Mouse (Mus musculus) lung, postnatal 0 days (tissue): Measurements from ENCODE around the gene Tspan17. TPM values are rescaled to one million over a fixed set of nuclear protein-coding genes. Genes with fewer than 3 reads are reported as not detected.

ENCODE experiments used
- ATAC-seq: fragments of 200-750 bp; cut with Nextera tagmentation; 2 replicates; pipeline ENCODE4 v1.8.0; 2017; ENCODE audit warnings: moderate library complexity
- DNase-seq: peaks from one replicate; pipeline ENCODE4 v3.0.0-alpha.2; 2016; ENCODE audit warnings: low spot score
- H3K27ac ChIP-seq: fragments of 300-500 bp; sonication (generic); 2 replicates; pipeline ENCODE4 v1.5.1; 2014; ENCODE audit warnings: antibody characterized with exemption, mild to moderate bottlenecking, low read length, mixed read lengths
- H3K27me3 ChIP-seq: fragments of 300-500 bp; sonication (generic); replicated peaks from 2 replicates; pipeline ENCODE4 v1.6.1; 2014; ENCODE audit warnings: low read length, mixed read lengths; ENCODE audit not compliant: insufficient read depth
- H3K36me3 ChIP-seq: fragments of 300-500 bp; sonication (generic); 2 replicates; pipeline ENCODE4 v1.6.1; 2014; ENCODE audit warnings: low read length, mixed read lengths; ENCODE audit not compliant: insufficient read depth
- H3K4me1 ChIP-seq: fragments of 300-500 bp; sonication (generic); 2 replicates; pipeline ENCODE4 v1.6.1; 2014; ENCODE audit warnings: antibody characterized with exemption, low read depth, low read length, mixed read lengths; ENCODE audit not compliant: insufficient read depth
- H3K4me2 ChIP-seq: fragments of 300-500 bp; sonication (generic); replicated peaks from 2 replicates; pipeline ENCODE4 v1.6.1; 2014; ENCODE audit warnings: low read depth, mild to moderate bottlenecking, low read length, moderate library complexity, mixed read lengths
- H3K4me3 ChIP-seq: fragments of 300-500 bp; sonication (generic); 2 replicates; pipeline ENCODE4 v1.5.1; 2014; ENCODE audit warnings: low read depth, low read length
- H3K9ac ChIP-seq: fragments of 300-500 bp; sonication (generic); replicated peaks from 2 replicates; pipeline ENCODE4 v1.6.1; 2014; ENCODE audit warnings: low read depth, mild to moderate bottlenecking
- H3K9me3 ChIP-seq: fragments of 300-500 bp; sonication (generic); 2 replicates; pipeline ENCODE4 v1.6.1; 2016; ENCODE audit warnings: low read length, mixed read lengths
- CTCF ChIP-seq: IDR thresholded peaks from 2 replicates; pipeline ENCODE4 v1.5.1; 2016; ENCODE audit warnings: antibody characterized with exemption, mild to moderate bottlenecking
- EP300 ChIP-seq: IDR thresholded peaks from 2 replicates; pipeline ENCODE4 v1.6.1; 2016; ENCODE audit warnings: antibody characterized with exemption, mild to moderate bottlenecking, control low read depth
- WGBS: fragments of 180-500 bp; shearing (Covaris S2); extraction: QIAGEN DNeasy Blood & Tissue Kit; methylation state at CpG from one replicate; pipeline ENCODE4 v1.1.7; 2014; 5-methylcytosine and 5-hydroxymethylcytosine counted together
- polyA plus RNA-seq: library from polyadenylated mRNA; unstranded; fragments of >200 nt; fragmentation: Nextera tagmentation; extraction: Ambion mirVana; gene quantifications from 2 replicates; pipeline ENCODE4 v1.2.1, GENCODE M21; 2015

Tspan17 gene
- 32.9 and 40.5 TPM in 2 replicates for polyA plus RNA-seq

DNA sequence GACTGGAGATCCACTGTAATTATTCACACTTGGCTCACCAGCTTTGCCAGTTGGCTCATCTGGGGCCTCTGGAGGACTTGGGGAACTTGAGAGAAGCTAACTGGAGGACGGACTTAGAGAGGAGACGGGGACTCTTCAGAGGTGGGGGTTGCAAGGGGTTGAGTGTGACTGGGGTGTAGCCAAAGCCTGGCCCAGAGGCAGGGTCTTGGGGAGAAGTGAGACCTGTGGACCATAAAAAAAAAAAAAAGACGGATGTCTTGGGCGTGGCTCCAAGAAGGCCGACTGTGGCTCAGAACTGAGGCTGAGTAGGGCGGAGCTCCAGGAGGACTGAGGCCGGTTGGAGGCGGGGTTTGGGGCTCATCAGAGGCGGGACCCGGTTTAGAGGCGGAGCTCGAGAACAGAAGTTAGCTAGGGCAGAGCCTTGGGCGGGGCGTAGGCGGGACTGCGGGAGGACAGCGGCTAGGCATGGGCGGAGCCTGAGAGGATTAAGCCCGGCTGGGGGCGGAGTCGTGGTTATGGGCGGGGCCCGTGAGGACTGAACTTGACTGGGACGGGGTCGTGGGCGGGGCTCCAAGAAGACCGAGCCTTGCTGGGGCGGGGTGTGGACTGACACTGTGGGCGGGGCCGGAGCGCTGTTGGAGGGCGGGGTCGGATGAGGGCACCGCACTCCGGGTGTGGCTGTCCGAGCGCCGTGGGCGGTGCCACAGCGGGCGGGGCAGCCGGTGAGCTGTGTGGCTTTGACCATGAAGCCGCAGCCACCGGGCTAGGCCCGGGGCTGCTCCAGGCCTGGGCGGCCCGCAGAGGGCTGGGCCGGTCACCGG is at the start of gene Tspan17:
Gene Tspan17, plus strand, starts transcription at position 638 of the 821 bp plus-strand sequence.
- ATAC-seq (peak; percentile 93), DNase-seq (peak; percentile 98)
- peak within 1 kb of the TSS; percentile 63 for H3K27ac ChIP-seq
- WGBS = 2% methylated on average over 43 of the region's 49 CpGs
- no peaks in the 10 kb centered on the region for H3K27me3 ChIP-seq
- peaks cover 5% of the 10 kb centered on the region for H3K4me1 ChIP-seq
- peak within 1 kb of the TSS; percentile 97 for H3K4me2 ChIP-seq
- H3K9me3 ChIP-seq = no peaks in the 10 kb centered on the region
- H3K36me3 ChIP-seq = no peaks in the 10 kb centered on the region
- H3K4me3 ChIP-seq = peak within 1 kb of the TSS; percentile 57
- H3K9ac ChIP-seq = peak within 1 kb of the TSS; percentile 47
- no peak for TF ChIP-seq CTCF
- no peak for TF ChIP-seq EP300

DNA sequence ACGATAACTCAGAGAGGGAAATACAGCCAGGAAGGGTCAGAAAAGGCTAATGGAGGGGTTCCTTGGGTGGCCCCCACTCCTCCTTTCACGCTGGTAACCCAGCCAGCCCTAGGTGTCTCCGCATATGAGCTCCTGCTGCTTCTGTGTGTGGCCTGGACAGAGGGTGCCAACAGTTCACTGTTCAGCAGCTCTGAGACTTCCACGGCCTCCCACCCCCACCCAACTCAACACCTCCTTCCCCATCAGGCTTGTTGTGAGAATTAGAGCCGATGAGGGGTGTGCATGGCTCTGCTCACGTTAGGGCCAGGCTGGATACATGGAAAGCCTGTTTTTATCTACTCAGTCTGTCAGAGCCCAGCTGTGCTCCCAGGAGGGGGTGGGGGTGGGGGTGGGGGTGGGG is 43.1 kb upstream of the Tspan17 start:
- H3K4me2 ChIP-seq = no peak overlapping the region
- H3K4me3 ChIP-seq = no peak overlapping the region
- H3K36me3 ChIP-seq = no peaks in the 10 kb centered on the region
- TF ChIP-seq EP300 = no peak
- no peak for TF ChIP-seq CTCF
- H3K27me3 ChIP-seq = peaks cover 12% of the 10 kb centered on the region
- H3K9me3 ChIP-seq = no peaks in the 10 kb centered on the region
- H3K9ac ChIP-seq = no peak overlapping the region
- 31% methylated on average over 6 of the region's 6 CpGs for WGBS
- ATAC-seq = no peak
- H3K27ac ChIP-seq = no peak overlapping the region
- DNase-seq = no peak
- H3K4me1 ChIP-seq = peaks cover 5% of the 10 kb centered on the region; the same call in 1 of the 2 replicates

- Histone ChIP-seq H3K36me3 (no peaks in the 10 kb centered on the region), H3K27me3 (peaks cover 12% of the 10 kb centered on the region), H3K9me3 (no peaks in the 10 kb centered on the region), H3K4me3 (no peak overlapping the region), H3K9ac (no peak overlapping the region), H3K4me2 (no peak overlapping the region), H3K4me1 (peaks cover 5% of the 10 kb centered on the region; the same call in 1 of the 2 replicates), H3K27ac (no peak overlapping the region)
- ATAC-seq (no peak), DNase-seq (no peak)
- TF ChIP-seq EP300 (no peak), CTCF (no peak)
- 36% methylated on average over 10 of the region's 10 CpGs for WGBS
Observed at GRCm38 (mm10) chr13:54746896-54747295, 42.3 kb upstream of the Tspan17 start.

DNA sequence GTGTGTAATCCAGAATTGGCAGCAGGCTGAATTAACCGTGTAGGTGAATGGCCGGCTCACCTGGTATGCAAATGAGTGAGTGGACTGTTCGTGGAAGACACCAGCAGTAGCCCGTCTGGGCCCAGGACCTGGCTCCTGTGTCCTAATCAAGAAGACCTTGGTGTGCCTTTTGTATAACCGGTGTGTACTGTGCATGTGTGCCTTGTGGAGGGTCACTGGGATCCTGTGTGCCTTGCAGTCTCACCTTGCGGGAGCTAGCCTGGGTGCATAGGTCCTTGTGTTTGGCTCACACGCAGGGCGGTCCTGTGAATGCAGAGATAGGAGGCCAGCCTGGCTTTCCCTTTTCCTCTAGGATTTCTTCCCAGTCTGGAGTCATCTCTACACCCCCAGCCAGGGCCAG is 41.0 kb upstream of the Tspan17 start:
- H3K9me3 ChIP-seq = no peaks in the 10 kb centered on the region
- peaks cover 5% of the 10 kb centered on the region; the same call in 1 of the 2 replicates for H3K4me1 ChIP-seq
- TF ChIP-seq EP300 (no peak), CTCF (no peak)
- H3K36me3 ChIP-seq = no peaks in the 10 kb centered on the region
- peaks cover 12% of the 10 kb centered on the region for H3K27me3 ChIP-seq
- DNase-seq (no peak), ATAC-seq (no peak)
- no peak overlapping the region for H3K4me2 ChIP-seq
- H3K4me3 ChIP-seq = no peak overlapping the region
- 81% methylated on average over 8 of the region's 8 CpGs for WGBS
- H3K9ac ChIP-seq = no peak overlapping the region
- no peak overlapping the region for H3K27ac ChIP-seq

GRCm38 (mm10) chr13:54748721-54749060 is 40.5 kb upstream of the Tspan17 start:
- Histone ChIP-seq H3K27ac (no peak overlapping the region), H3K9me3 (no peaks in the 10 kb centered on the region), H3K4me1 (peaks cover 5% of the 10 kb centered on the region; the same call in 1 of the 2 replicates), H3K4me3 (no peak overlapping the region), H3K4me2 (no peak overlapping the region), H3K9ac (no peak overlapping the region), H3K27me3 (peaks cover 12% of the 10 kb centered on the region), H3K36me3 (no peaks in the 10 kb centered on the region)
- DNase-seq (no peak), ATAC-seq (no peak)
- 41% methylated on average over 10 of the region's 10 CpGs for WGBS
- TF ChIP-seq EP300 (no peak), CTCF (no peak)

GRCm38 (mm10) chr13:54749061-54749863 is 39.9 kb upstream of the Tspan17 start:
- DNase-seq = peak; percentile 32
- peaks cover 12% of the 10 kb centered on the region for H3K27me3 ChIP-seq

More at GRCm38 (mm10) chr13:54749061-54749863, 39.9 kb upstream of the Tspan17 start:
- peak overlapping the region; percentile 45 for H3K4me3 ChIP-seq
- peaks cover 5% of the 10 kb centered on the region; the same call in 1 of the 2 replicates for H3K4me1 ChIP-seq
- no peak overlapping the region for H3K9ac ChIP-seq
- 6% methylated on average over 14 of the region's 100 CpGs for WGBS
- no peak overlapping the region for H3K27ac ChIP-seq
- ATAC-seq = peak; percentile 82
- H3K4me2 ChIP-seq = peak overlapping the region; percentile 75
- H3K9me3 ChIP-seq = no peaks in the 10 kb centered on the region
- TF ChIP-seq EP300 (no peak), CTCF (no peak)
- no peaks in the 10 kb centered on the region for H3K36me3 ChIP-seq
